Mouse (Mus musculus): Measurements from ENCODE around the gene Ppp1r2. TPM values are rescaled to one million over a fixed set of nuclear protein-coding genes. Genes with fewer than 3 reads are reported as not detected.
A peak's percentile ranks its signal among the peaks of the same experiment; 100 is the strongest.
"Not testable (repeated sequence)": the region's sequence is repeated elsewhere in the genome, so short reads cannot be mapped to it uniquely, and the experiment has no call there.

Ppp1r2 gene
- polyA plus RNA-seq (2012; ENCODE audit: insufficient read depth, low replicate concordance) = 50.5 and 165 TPM in 2 replicates

- H3K4me3 ChIP-seq (replicated peaks) = peak within 1 kb of the TSS; percentile 92
- peaks cover 47% of the 10 kb centered on the region for H3K4me1 ChIP-seq
- peaks cover 20% of the 10 kb centered on the region for H3K36me3 ChIP-seq (replicated peaks; ENCODE audit: low read length)
- TF ChIP-seq FLI1 (IDR thresholded peaks at IDR 0.05; ENCODE audit: low read length) (no peak), GATA1 (IDR thresholded peaks at IDR 0.05; ENCODE audit: borderline replicate concordance, low read length) (no peak)
- H3K27me3 ChIP-seq (replicated peaks) = peaks cover 12% of the 10 kb centered on the region
- no peaks in the 10 kb centered on the region for H3K9me3 ChIP-seq
Observed at GRCm38 (mm10) chr16:31274674-31275460, at the start of gene Ppp1r2. TSS of gene Ppp1r2 (minus strand) at chr16:31275277.

- no peaks in the 10 kb centered on the region for H3K36me3 ChIP-seq (replicated peaks; ENCODE audit: low read length)
- TF ChIP-seq FLI1 (IDR thresholded peaks at IDR 0.05; ENCODE audit: low read length) (no peak), GATA1 (IDR thresholded peaks at IDR 0.05; ENCODE audit: borderline replicate concordance, low read length) (no peak)
- peaks cover 20% of the 10 kb centered on the region for H3K27me3 ChIP-seq (replicated peaks)
- H3K4me3 ChIP-seq (replicated peaks) = no peak overlapping the region
- H3K9me3 ChIP-seq = no peaks in the 10 kb centered on the region
- peaks cover 6% of the 10 kb centered on the region; the same call in 1 of the 2 replicates for H3K4me1 ChIP-seq
Observed at GRCm38 (mm10) chr16:31321501-31321900, 46.4 kb upstream of the Ppp1r2 start.

- peaks cover 20% of the 10 kb centered on the region for H3K27me3 ChIP-seq (replicated peaks)
- H3K36me3 ChIP-seq (replicated peaks; ENCODE audit: low read length) = no peaks in the 10 kb centered on the region
- no peaks in the 10 kb centered on the region for H3K9me3 ChIP-seq
- no peak overlapping the region for H3K4me3 ChIP-seq (replicated peaks)
- TF ChIP-seq FLI1 (IDR thresholded peaks at IDR 0.05; ENCODE audit: low read length) (no peak), GATA1 (IDR thresholded peaks at IDR 0.05; ENCODE audit: borderline replicate concordance, low read length) (no peak)
- H3K4me1 ChIP-seq = peaks cover 6% of the 10 kb centered on the region; the same call in 1 of the 2 replicates
Observed at GRCm38 (mm10) chr16:31320954-31321353, 45.9 kb upstream of the Ppp1r2 start.

- H3K9me3 ChIP-seq; H3K4me1 ChIP-seq; H3K4me3 ChIP-seq (replicated peaks); H3K36me3 ChIP-seq (replicated peaks; ENCODE audit: low read length): not testable (repeated sequence)
- peaks cover 22% of the 10 kb centered on the region for H3K27me3 ChIP-seq (replicated peaks)
Observed at GRCm38 (mm10) chr16:31319723-31320122, 44.6 kb upstream of the Ppp1r2 start.

- TF ChIP-seq FLI1 (IDR thresholded peaks at IDR 0.05; ENCODE audit: low read length) (no peak), GATA1 (IDR thresholded peaks at IDR 0.05; ENCODE audit: borderline replicate concordance, low read length) (no peak)
- peaks cover 6% of the 10 kb centered on the region; the same call in 1 of the 2 replicates for H3K4me1 ChIP-seq
- H3K4me3 ChIP-seq (replicated peaks) = no peak overlapping the region
- no peaks in the 10 kb centered on the region for H3K9me3 ChIP-seq
- peaks cover 24% of the 10 kb centered on the region for H3K27me3 ChIP-seq (replicated peaks)
- H3K36me3 ChIP-seq (replicated peaks; ENCODE audit: low read length) = no peaks in the 10 kb centered on the region
Observed at GRCm38 (mm10) chr16:31319316-31319715, 44.2 kb upstream of the Ppp1r2 start.

GRCm38 (mm10) chr16:31318418-31318817, 43.3 kb upstream of the Ppp1r2 start:
- TF ChIP-seq GATA1 (IDR thresholded peaks at IDR 0.05; ENCODE audit: borderline replicate concordance, low read length) (no peak), FLI1 (IDR thresholded peaks at IDR 0.05; ENCODE audit: low read length) (no peak)
- no peak overlapping the region for H3K4me3 ChIP-seq (replicated peaks)
- H3K27me3 ChIP-seq (replicated peaks) = peaks cover 29% of the 10 kb centered on the region
- H3K9me3 ChIP-seq = no peaks in the 10 kb centered on the region
- H3K4me1 ChIP-seq = peaks cover 6% of the 10 kb centered on the region; the same call in 1 of the 2 replicates
- H3K36me3 ChIP-seq (replicated peaks; ENCODE audit: low read length) = no peaks in the 10 kb centered on the region

- peaks cover 36% of the 10 kb centered on the region for H3K27me3 ChIP-seq (replicated peaks)
- not testable (repeated sequence) for H3K36me3 ChIP-seq (replicated peaks; ENCODE audit: low read length)
Observed at GRCm38 (mm10) chr16:31316246-31317143, 41.4 kb upstream of the Ppp1r2 start.

GRCm38 (mm10) chr16:31315294-31315693, 40.2 kb upstream of the Ppp1r2 start:
- TF ChIP-seq FLI1 (IDR thresholded peaks at IDR 0.05; ENCODE audit: low read length) (no peak), GATA1 (IDR thresholded peaks at IDR 0.05; ENCODE audit: borderline replicate concordance, low read length) (no peak)
- Histone ChIP-seq H3K36me3 (replicated peaks; ENCODE audit: low read length) (no peaks in the 10 kb centered on the region), H3K4me1 (peaks cover 6% of the 10 kb centered on the region; the same call in 1 of the 2 replicates), H3K9me3 (no peaks in the 10 kb centered on the region), H3K27me3 (replicated peaks) (peaks cover 42% of the 10 kb centered on the region), H3K4me3 (replicated peaks) (no peak overlapping the region)

More at GRCm38 (mm10) chr16:31316246-31317143, 41.4 kb upstream of the Ppp1r2 start:
- H3K4me1 ChIP-seq; H3K4me3 ChIP-seq (replicated peaks); H3K9me3 ChIP-seq: not testable (repeated sequence)

- TF ChIP-seq FLI1 (IDR thresholded peaks at IDR 0.05; ENCODE audit: low read length) = no peak
- no peak for TF ChIP-seq GATA1 (IDR thresholded peaks at IDR 0.05; ENCODE audit: borderline replicate concordance, low read length)
- no peak within 1 kb of the TSS for H3K4me3 ChIP-seq (replicated peaks)
- H3K36me3 ChIP-seq (replicated peaks; ENCODE audit: low read length) = no peaks in the 10 kb centered on the region
- H3K27me3 ChIP-seq (replicated peaks) = peaks cover 44% of the 10 kb centered on the region
- peaks cover 6% of the 10 kb centered on the region; the same call in 1 of the 2 replicates for H3K4me1 ChIP-seq
- no peaks in the 10 kb centered on the region for H3K9me3 ChIP-seq
Observed at GRCm38 (mm10) chr16:31314497-31315233, 39.6 kb upstream of the Ppp1r2 start, which contains the start of gene Apod. TSS of gene Apod (minus strand) at chr16:31314808.
